Mouse (Mus musculus) macrophage (primary cell): ENCODE data around the gene Sh3d19. TPM values are rescaled to one million over a fixed set of nuclear protein-coding genes. Genes with fewer than 3 reads are reported as not detected.

Experiments
- H3K27ac ChIP-seq: fragments of 350-480 bp; formaldehyde crosslinking; 2 replicates; pipeline ENCODE4 v1.9.0; 2021
- H3K36me3 ChIP-seq: fragments of 350-480 bp; formaldehyde crosslinking; 2 replicates; pipeline ENCODE4 v1.9.0; 2021; ENCODE audit errors: inconsistent target
- H3K4me3 ChIP-seq: fragments of 350-480 bp; formaldehyde crosslinking; 2 replicates; pipeline ENCODE4 v1.9.0; 2021; ENCODE audit errors: inconsistent target
- H3K79me2 ChIP-seq: fragments of 350-480 bp; formaldehyde crosslinking; 2 replicates; pipeline ENCODE4 v1.9.0; 2021; ENCODE audit errors: inconsistent target
- WGBS: methylation state at CpG from one replicate; pipeline ENCODE4 v1.1.7; 2026; ENCODE audit warnings: inconsistent platforms; ENCODE audit not compliant: missing documents; 5-methylcytosine and 5-hydroxymethylcytosine counted together
- polyA plus RNA-seq: library from polyadenylated mRNA; stranded (reverse); fragments of 250-400 nt; gene quantifications from 3 replicates; pipeline ENCODE4 v1.2.4, GENCODE M21; 2018; ENCODE audit warnings: inconsistent platforms

Sh3d19 gene
- polyA plus RNA-seq, 1 experiment from 2014 or later: 1.4 TPM

DNA sequence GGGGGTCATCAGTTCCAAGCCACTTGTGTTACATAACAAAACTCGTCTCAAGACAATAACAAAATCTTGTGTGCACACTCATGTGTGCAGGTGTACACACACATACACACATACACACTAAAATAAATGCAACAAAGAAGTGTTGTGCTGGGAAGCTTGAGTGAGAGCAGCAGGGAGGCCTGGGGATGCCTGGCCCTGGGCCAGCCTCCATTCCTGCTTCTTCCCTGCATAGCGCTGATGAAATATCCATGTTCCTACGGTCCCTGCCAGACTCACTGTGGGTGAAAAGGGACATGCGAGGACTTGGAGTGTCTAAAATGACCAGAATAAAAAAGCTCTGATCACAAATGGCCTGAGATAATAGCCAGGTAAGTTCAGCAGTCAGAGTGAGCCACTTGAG is 59.7 kb downstream of the Sh3d19 start:
- Histone ChIP-seq H3K36me3 (no peaks in the 10 kb centered on the region), H3K79me2 (no peaks in the 10 kb centered on the region), H3K27ac (no peak overlapping the region), H3K4me3 (no peak overlapping the region)
- 87% methylated on average over 4 of the region's 4 CpGs for WGBS

DNA sequence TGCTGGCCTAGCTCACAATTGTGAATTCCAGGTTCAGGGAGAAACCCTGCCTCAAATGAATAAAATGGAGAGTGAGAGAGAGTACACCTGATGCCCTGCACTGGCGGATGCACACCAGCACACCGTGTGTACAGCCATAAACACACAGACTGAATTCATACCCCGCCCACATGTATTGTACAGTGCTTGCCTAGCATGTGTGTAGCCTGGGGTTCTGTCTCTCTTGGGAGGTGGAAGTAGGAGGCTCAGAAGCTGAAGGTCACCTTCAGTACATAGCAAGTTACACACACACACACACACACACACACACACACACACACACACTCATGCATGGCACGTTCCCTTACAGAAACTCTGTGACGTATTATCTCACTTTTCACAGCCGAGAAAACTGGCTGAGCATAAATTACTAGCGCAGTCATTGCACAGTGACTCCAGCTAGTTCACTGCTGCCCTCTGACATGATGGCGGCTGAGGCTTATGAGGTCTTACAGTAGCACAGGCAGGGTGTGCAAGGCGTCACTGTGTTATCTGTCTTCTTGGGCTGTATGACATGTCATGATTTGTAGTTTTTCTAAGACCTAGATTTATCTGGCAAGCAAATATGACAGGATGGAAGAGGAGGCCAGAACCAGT is 62.7 kb downstream of the Sh3d19 start:
- WGBS: 94% methylated on average over 9 of the region's 9 CpGs

DNA sequence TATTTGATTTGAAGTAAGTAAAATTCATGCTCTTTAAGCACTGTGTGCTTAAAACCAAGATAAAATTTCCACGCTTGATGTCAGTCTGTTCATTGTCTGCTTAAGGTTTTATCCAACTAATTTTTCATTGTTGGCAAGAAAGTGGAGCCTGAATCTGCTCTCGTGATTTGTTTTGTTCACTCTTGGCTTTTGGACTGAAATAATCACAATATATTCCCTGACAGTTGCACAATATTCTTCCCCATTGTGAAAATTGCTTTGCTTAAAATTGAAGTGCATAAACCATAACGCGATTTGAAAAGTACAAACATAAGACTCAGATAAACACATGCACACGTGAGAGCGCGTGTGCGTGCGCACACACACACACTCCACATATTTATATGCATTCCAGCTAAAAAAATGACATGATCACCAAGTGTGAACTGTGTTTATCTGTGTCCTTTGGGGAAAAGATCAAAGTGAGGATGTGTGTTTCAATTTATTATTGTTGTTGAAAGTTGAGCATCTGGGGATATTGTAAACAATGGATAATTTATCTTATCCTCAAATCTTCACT is 67.1 kb downstream of the Sh3d19 start:
- 85% methylated on average over 9 of the region's 9 CpGs for WGBS
- Histone ChIP-seq H3K4me3 (no peak overlapping the region), H3K27ac (no peak overlapping the region), H3K36me3 (no peaks in the 10 kb centered on the region), H3K79me2 (no peaks in the 10 kb centered on the region)

More for the DNA sequence above, 62.7 kb downstream of the Sh3d19 start:
- H3K27ac ChIP-seq: no peak overlapping the region
- no peaks in the 10 kb centered on the region for H3K79me2 ChIP-seq
- no peak overlapping the region for H3K4me3 ChIP-seq
- H3K36me3 ChIP-seq: no peaks in the 10 kb centered on the region

DNA sequence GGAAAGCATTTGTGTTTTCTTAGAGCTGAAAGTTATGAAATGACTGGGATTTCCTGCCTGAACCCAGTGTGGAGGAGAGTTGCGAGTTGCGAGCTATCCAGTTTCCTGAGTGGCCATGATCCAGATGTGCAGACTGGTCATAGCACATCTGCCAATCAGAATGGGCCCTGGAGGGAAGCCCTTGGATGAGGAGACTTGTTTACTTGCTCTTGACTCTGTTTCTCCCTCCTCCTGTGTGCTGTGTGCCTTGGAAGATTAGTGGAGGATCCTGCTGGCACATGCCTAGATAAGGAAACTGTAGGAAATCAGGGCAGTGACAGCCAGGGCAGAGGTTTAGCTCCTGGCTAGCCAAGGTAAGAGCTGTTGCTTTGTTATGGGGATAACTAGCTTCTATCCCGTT is 67.7 kb downstream of the Sh3d19 start:
- Histone ChIP-seq H3K36me3 (no peaks in the 10 kb centered on the region), H3K27ac (no peak overlapping the region), H3K4me3 (no peak overlapping the region), H3K79me2 (no peaks in the 10 kb centered on the region)
- 77% methylated on average over 3 of the region's 3 CpGs for whole genome bisulfite sequencing

DNA sequence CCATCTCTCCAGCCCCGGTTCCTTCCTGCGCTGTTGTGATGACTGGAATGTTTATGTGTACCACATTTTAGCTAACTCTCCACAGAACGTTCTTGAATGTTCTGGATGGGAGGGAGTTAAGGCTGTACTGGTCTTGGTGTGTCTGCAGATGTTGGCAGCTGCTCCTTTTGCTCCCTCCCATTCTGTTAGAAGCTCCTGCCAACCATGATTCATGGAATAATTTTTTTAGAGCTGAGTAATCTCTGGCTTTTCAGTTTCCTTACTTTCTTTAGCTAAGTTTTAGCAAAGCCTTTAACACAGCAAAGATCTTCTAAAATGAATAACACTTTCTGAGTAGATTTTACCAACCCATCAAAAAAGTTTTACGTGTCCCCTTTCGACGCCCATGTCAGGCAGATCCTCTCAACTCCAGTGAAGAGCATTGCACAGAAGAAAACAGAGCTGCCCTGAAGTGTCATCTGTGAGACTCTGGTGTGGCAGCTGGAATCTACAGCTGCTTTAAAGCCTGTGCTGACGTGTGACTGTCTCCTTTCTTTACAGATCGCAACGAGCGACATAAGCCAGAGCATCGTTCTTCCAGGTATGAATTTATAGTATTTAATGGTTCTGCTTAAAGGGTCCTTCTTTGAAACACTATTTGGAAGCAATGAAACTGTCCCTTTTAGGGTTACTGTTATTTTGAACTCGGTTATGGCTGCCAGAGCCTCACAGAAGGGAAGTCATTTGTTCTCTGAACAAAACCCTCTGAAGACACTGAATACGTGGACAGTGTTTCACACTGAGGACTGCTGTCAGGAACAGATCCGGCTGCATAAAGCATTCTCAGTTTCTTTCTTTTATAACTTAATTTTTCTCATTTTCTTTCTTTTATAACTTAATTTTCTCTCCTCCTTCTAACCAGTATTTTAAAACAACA is 69.6 kb downstream of the Sh3d19 start:
- 83% methylated on average over 14 of the region's 14 CpGs for WGBS
- H3K4me3 ChIP-seq: no peak overlapping the region

DNA sequence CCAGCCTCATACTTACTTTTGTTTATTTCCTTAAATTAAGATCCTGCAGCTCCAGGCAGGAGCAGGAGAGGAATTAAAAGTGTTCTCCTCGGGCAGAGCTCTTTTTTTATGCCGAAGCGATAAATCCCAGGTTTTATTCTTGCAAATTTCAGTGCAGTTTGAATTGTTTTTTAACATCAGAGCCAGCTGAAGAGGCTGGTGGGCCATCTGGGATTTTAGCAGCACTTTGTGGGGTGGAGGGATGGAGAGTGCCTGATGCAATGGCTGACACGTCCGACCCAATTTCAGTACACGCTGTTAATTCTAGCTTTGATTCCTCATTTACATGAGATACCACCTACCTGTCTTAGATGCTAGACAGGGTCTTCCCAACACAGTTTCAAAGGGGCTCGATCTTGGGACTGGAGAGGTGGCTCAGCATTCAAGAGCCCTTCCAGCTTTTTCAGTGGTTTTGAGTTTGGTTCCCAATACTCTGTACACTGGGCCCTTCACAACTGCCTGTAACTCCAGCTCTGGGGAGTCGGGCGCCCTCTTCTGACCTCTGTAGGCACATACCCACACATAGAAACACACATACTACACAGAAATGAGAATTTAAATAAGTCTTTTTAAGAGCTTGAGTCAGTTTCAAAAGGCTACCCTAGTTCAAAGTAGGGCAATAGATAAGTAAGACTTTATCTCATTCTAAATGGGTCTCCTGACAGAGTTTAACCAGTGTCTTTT is 76.9 kb downstream of the Sh3d19 start:
- Histone ChIP-seq H3K36me3 (no peaks in the 10 kb centered on the region), H3K79me2 (no peaks in the 10 kb centered on the region), H3K27ac (no peak overlapping the region), H3K4me3 (no peak overlapping the region)
- 91% methylated on average over 9 of the region's 9 CpGs for WGBS

More for the DNA sequence above, 69.6 kb downstream of the Sh3d19 start:
- no peaks in the 10 kb centered on the region for H3K79me2 ChIP-seq
- no peaks in the 10 kb centered on the region for H3K36me3 ChIP-seq
- no peak overlapping the region for H3K27ac ChIP-seq

DNA sequence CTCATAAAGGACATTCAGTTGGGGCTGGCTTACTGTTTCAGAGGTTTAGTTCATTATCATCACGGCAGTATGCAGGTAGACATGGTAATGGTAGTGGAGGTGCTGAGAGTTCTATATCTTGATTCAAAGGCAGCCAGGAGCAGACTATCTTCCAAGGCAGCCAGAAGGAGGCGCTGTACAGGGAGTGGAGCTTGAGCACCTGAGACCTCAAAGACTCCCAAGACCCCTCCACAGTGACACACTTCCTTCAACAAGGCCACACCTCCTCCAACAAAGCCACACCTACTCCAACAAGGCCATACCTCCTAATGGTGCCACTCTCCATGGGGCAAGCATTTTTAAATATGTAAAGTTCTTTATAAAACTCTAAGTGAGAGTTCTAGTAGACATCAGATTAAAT is 78.1 kb downstream of the Sh3d19 start:
- Histone ChIP-seq H3K79me2 (no peaks in the 10 kb centered on the region), H3K4me3 (no peak overlapping the region), H3K36me3 (no peaks in the 10 kb centered on the region), H3K27ac (no peak overlapping the region)
- 95% methylated on average over 2 of the region's 2 CpGs for WGBS

DNA sequence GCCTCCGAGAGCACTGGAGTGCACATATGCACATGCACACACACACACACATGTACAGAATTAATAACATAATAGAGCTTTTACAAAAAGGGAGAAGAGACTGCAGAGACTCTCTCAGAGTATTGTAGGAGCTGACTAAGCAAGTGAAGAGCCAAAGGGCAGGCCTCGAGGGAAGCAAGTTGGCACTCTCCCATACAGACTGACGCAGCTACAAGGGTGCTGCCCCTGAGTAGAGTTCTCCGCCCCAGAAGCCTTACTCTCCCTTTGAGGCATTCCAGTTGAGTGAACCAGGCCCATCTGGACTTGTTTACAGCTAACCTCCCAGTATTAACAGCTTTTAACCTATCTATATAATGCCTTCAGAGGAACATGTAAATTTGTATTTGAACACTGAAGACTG is 85.8 kb downstream of the Sh3d19 start:
- 73% methylated on average over 4 of the region's 4 CpGs for WGBS
- no peaks in the 10 kb centered on the region for H3K79me2 ChIP-seq
- no peak overlapping the region for H3K27ac ChIP-seq
- H3K36me3 ChIP-seq: no peaks in the 10 kb centered on the region
- no peak overlapping the region for H3K4me3 ChIP-seq

DNA sequence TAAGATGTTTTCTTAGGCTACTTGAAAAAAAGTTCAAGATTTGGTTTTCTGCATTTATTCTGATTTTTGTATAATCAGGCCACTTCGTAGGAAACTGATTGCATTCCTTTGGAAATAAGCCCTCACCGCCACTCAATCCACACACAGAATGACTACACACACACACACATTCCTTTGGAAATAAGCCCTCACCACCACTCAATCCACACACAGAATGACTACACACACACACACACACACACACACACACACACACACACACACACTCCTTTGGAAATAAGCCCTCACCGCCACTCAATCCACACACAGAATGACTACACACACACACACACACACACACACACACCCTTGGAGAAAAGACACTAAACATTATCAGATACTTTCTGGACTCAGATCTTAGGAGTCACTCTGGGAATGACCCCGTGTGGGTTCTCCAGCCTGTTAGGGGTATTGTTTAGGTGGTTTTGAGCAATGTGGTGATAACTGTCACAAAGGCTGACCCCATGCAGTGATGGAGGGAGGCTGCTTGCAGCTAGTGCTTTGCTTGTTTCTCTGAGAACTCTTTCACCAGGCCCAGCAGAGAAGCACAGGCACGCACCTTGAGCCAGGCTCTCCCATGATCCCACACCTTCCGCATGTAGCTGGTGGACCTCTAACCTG is 86.7 kb downstream of the Sh3d19 start:
- no peaks in the 10 kb centered on the region for H3K36me3 ChIP-seq
- no peaks in the 10 kb centered on the region for H3K79me2 ChIP-seq
- H3K4me3 ChIP-seq: no peak overlapping the region
- no peak overlapping the region for H3K27ac ChIP-seq
- WGBS: 97% methylated on average over 6 of the region's 6 CpGs

DNA sequence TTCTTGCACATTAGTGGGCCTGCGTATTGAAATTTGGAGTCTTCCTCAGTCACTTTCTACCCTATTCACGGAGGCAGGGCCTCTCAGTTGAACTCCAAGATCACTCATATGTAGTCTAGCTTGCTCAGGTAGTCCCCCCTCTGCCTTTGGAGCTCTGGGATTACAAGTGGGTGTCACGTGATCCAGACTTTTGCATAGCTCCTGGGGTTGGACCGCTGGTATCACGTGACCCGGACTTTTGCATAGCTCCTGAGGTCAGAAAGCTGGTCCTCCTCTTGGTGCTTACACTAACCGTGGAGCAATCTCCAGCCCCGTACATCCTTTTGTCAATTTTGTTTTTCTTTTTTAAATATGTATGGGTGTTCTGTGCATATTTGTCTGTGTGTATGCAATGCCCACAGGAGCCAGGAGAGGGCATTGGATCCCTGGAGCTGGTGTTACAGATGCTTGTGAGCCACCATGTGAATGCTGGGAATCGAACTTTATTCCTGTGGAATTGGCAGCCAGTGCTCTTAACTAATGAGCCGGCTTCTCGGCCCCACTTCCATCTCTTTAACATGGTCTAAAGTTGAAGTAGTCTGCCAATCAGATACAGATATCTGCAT is 98.8 kb downstream of the Sh3d19 start:
- Histone ChIP-seq H3K27ac (no peak overlapping the region), H3K36me3 (no peaks in the 10 kb centered on the region), H3K79me2 (no peaks in the 10 kb centered on the region), H3K4me3 (no peak overlapping the region)
- 91% methylated on average over 10 of the region's 11 CpGs for WGBS

DNA sequence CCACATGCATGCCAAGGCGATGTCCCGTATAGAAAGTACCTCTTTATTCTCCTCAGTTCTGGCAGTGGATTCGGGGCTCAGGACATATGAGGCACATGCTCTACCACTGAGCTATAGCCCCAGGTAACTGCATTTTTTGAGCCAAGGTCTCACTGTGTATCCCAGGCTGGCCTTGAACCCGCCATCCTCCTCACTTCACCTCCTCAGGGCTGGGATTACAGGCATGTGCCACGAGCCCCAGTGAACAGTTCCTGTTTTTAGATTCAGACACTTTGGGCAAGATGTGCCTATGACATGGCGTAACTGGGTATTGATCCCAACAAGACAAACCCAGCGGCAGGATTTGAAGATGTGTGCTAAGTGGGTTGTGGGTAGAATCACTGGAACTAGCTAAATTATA is 99.9 kb downstream of the Sh3d19 start:
- Histone ChIP-seq H3K27ac (no peak overlapping the region), H3K79me2 (no peaks in the 10 kb centered on the region), H3K4me3 (no peak overlapping the region), H3K36me3 (no peaks in the 10 kb centered on the region)
- WGBS: 75% methylated on average over 5 of the region's 7 CpGs

DNA sequence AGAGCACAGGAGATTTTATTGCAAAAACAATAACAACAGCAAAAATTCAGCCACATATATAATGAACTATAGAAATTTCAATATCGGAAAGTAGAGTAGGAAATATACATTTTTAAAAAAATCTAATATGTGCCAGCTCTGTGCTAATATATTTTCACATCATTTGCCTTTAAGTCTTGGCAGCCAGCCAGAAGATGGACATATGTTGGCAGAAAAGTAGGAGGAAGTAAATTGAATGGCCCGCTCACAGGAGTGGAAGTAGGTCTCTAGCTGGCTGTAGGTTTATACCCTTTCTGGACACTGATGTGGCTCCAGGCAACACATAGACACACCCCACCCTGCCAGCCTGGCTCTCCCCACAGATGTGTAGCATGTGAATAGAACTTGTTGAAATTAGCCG is 101.2 kb downstream of the Sh3d19 start:
- no peaks in the 10 kb centered on the region for H3K36me3 ChIP-seq
- H3K27ac ChIP-seq: no peak overlapping the region
- WGBS: 88% methylated on average over 3 of the region's 3 CpGs
- no peak overlapping the region for H3K4me3 ChIP-seq
- H3K79me2 ChIP-seq: no peaks in the 10 kb centered on the region

DNA sequence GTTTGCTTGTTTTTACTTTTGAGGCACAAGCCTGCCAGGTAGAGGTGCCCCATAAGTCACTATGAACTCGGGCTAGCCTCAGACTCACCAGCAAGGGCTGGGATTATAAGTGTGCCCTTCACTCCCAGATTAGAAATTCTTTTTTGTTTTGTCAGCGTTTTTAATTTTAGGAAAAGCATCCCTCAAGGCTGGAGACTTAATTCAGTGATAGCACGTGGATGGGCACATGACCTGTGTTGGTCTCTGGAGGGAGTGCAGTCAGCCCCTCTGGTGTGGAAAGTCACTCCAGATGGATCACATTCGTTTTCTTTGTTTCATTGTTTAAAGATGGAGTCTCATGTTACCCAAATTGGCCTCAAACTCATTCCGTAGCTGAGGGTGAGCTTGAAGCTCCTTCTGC is 102.0 kb downstream of the Sh3d19 start:
- Histone ChIP-seq H3K36me3 (no peaks in the 10 kb centered on the region), H3K27ac (no peak overlapping the region), H3K79me2 (no peaks in the 10 kb centered on the region), H3K4me3 (no peak overlapping the region)
- WGBS: 93% methylated on average over 5 of the region's 5 CpGs

DNA sequence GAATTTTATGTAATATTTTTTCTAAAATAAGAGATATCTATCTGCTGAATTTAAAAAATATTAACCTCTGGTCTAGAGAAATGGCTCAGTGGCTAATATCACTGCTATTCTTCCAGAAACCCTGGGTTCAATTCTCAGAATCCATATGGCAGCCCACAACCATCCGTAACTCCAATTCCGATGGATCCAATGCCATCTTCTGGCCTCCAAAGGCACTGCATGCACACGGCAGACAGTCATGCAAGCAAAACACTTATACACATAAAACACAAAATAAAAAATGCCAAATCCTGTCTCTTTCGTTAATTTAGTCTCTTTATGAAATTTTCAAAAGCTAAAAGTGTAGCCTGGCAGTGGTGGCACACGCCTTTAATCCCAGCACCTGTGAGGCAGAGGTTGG is 104.7 kb downstream of the Sh3d19 start:
- no peak overlapping the region for H3K4me3 ChIP-seq
- no peaks in the 10 kb centered on the region for H3K36me3 ChIP-seq
- WGBS: 96% methylated on average over 5 of the region's 5 CpGs
- H3K27ac ChIP-seq: no peak overlapping the region
- H3K79me2 ChIP-seq: no peaks in the 10 kb centered on the region
